Mouse (Mus musculus): Measurements from ENCODE around the gene Tnrc6a. TPM values are rescaled to one million over a fixed set of nuclear protein-coding genes. Genes with fewer than 3 reads are reported as not detected.
A peak's percentile ranks its signal among the peaks of the same experiment; 100 is the strongest.
"Not testable (repeated sequence)": the region's sequence is repeated elsewhere in the genome, so short reads cannot be mapped to it uniquely, and the experiment has no call there.

Tnrc6a gene
- 10 to 100 TPM; 15.5 to 22.5 TPM for total RNA-seq (2021)
- long read RNA-seq, experiment 1, partial matches to known transcripts: 3 of 3 reads
- long read RNA-seq, experiment 1, other reads (novel, unspliced or antisense): 0 of 3 reads
- long read RNA-seq, experiment 2, partial matches to known transcripts: 5 of 6 reads
- long read RNA-seq, experiment 2, other reads (novel, unspliced or antisense): 1 of 6 reads

DNA sequence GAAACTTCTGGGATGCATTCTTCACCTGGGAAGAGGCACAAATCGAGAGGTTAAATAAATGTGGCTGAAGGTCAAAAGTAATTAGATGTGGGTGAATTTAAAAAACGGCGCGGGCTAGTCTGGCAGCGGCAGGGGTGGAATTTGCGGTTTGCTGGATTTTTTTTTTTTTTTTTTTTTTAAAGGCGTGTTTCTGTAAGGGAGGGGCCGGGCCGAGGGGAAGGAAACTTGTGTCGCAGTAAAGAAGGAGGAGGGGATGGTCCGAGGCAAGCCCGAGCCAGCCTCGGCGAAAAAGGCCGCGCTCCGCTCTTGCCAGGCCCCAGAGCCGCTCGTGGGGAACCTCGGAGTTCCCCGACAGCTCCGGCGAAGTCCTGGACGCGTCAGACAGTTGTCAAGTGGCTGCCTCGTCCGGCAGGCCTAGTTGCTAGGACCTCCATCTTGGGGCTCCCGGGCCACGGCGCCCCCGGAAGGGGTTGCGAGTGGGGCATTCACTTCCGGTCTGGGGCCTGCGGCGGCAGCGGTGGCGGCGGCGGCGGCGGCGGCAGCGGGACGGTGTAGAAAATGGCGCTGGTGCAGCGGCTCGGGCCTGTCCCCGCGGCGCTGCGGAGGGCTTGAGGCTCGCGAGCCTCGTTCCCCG lies at the start of gene Tnrc6a:
TSS of gene Tnrc6a (plus strand) at position 221 of the 634 bp plus-strand sequence.
- intact Hi-C loops (cut with DNase I): no loop called here
- DNase-seq: peak; percentile 91 to 96

DNA sequence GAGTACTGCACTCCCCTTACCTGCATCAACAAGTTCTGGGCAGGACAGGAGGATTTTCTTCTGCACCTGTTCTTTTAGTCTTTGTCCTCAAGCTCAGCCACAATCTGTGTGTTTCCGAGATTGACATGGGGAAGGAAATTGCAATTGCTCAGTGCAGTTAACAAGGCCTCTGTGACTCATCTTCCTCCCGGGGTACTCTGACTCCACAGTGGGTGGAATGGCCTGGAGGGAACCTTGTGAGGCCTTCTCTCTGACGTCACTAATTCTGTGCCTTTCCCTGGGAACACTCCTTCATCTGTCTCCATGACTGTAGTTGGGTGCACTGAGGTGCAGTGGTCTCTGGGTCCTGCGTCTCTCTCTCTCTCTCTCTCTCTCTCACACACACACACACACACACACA lies 41.4 kb upstream of the Tnrc6a start:
- DNase-seq: no peak
- intact Hi-C loops (cut with DNase I): no loop called here

DNA sequence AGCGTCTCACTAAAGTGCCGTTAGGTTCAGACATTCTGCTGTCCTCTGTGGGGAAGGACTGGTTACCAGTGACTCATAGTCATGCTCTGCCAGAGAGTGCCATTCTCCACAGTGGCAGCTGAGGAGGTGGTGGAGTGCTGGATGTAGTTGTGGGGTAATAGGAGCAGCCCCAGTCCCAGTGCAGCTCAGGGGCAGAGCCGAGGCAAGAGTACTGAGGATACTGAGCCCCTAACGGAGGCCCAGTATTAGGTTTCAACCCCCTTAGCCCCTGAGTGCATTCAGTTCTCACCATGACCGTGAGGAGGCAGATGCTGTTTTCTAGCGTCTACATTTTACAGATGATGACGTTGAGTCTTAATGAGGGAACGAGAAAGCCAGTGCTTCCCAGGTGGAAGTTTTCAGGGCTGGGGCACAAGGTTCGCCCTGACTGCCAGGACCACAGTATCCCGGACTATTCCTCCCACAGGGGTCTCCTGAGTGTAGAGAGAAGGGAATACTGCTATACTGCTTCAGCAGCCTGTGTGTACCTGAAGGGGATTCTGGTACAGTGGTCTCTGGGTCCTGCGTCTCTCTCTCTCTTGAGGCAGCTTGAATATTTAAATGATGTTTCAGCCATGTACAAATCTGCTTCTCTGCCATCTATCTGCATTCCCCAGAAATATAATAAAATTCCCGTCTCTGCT lies 40.1 kb upstream of the Tnrc6a start:
- no peak for DNase-seq
- intact Hi-C loops (cut with DNase I): no loop called here

DNA sequence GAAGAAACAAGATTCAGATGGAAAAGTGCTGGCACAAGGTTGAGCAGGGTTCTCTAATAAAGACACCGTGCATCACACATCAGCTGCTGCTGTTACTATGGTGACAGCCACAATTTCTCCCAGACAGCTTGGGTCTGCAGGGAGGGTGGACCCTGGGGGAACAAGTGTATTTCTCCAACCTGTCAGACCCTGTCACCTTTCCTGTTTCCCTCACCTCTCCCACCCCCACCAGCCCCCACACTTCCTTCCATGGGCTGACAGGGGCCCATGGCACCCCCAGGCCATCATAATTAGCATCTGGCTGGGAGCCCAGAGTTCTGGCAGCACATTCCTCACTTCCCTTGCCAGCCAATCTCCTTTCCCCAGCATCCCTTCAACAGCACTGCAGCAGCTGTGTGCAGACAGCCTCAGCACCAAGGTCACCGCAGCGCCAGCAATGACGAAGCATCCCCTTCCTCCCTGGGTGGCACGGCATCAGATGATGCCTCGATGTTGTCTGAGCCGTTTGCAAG lies 39.4 kb upstream of the Tnrc6a start:
- no peak for DNase-seq
- intact Hi-C loops (cut with DNase I): no loop called here

DNA sequence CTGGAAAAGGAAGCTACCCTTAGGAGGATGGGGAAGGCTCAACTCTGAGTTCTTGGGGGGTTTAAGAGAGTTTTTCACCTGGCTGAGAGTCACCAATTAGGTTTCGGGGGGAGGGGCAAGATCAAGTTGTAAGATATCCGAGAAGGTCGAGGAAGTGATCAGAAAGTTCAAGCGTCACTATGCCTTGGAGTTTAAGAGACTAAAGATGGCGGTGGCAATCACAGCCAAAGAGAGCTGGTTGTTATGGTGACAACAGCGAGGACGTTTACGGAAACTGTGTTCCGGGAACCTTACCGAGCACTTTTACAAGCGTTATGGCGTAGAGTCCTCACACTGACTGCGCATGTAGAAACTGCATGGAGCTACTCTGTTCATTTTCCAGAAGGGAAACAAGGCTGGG lies 39.0 kb upstream of the Tnrc6a start:
- no peak for DNase-seq
- intact Hi-C loops (cut with DNase I): no loop called here

DNA sequence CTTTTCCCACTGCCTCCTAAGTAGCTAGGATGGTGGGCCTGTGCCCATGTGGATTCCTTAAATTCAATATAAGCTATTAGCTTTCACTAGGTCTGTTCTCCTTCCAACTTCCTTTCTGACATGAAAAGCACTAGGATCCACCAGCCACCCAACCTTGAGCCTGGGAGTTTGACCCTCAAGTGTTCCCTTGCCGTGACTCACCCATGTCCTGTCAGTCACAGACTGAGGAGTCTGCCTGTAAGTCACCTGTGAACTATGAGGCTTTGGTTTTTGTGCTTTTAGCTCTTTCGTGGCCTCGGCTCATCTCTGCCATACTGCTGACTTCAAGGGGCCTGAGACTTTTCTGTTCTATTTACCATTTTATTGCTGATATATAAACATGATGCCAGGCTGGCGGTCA lies 34.8 kb upstream of the Tnrc6a start:
- intact Hi-C loops (cut with DNase I): no loop called here
- no peak for DNase-seq

DNA sequence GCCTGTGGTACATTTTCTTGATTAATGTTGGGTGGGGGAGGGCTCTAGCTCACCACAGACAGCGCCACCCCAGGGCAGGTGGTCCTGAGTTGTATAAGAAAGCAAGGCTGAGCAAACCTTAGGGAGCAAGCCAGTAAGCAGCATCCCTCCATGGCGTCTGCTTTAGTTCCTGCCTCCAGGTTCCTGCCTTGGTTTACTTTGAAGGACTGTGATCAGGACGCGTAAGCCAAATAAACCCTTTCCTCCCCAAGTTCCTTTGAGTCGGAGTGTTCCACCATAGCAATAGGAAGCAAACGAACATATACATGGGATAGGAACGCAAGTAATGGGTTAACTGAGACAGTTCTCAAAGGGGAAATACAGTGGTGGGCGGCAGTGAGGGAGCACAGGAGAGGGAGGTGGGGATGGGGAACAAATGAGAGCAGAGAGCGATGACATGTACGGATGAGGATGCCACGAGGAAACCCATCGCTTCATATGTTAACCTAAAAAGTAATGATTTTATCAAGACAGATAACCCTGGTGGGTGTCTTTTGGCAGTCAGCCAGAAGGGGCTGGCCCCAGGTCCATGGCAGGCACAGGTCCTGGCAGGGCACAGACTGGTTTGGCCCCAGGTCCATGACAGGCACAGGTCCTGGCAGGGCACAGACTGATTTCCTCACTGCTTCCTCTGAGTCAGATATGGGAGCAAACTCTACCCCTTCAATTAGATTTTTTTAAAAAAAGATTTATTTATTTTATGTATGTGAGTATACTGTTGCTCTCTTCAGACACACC lies 27.2 kb upstream of the Tnrc6a start:
- no peak for DNase-seq
- intact Hi-C loops (cut with DNase I): no loop called here

DNA sequence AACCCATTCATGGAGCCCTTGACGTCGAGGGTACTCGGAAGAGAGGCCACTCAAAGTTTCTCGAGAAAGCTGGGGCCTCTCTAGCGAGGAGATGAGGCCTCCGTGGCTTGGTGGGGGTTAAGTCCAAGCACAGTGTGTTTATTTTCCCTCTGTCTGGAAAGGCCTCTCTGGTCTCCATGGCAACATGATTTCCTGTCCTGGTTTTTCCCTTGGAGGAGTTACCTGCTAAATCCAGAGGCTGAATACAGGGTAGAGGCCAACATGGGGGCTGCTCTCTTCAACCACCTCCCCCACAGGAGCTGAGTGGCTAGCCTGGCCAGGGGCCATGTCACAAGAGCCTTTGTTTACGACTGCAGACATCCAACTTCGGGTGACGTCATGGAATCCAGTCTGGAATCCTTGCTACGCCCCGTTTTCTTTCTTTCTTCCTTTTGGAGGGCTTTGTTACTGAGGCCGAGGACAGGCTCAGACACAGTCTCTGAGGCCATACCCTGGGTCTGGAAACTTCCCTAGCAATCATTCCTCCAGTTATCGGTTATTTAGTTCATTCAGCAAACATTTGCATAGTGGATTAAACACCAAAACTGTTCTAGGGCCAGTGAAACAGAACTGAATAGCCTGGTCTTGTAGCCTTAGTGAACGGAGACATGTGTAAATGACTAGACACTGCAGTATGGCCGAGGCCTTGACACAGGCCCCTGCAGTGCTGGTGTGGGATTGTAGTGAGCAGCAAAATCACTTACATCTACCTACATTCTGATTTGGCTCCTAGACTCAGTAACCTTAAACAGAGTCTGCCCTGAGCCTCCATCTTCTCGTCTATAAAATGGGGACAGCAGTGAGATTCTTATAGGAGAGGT lies 25.6 kb upstream of the Tnrc6a start:
- intact Hi-C loops (cut with DNase I): no loop called here
- peak; percentile 71 to 73 for DNase-seq

DNA sequence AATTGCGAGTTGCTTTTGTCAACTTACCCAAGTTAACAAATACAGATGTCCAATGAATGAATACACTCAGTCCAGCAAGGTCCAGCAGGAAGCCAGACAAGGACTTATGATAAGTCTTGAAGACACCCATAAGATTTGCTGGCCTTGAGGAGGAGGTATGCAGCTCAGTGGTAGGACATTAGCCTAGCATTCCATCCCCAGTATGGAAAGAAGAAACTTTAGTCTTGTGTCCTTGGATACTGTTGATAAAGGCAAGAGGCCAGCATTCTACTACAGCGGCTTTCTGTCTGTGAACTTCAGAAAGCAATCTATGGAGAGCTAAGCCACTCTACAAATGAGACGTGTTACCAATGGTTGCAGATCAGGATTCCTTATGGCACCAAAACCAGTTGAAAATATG lies 22.4 kb upstream of the Tnrc6a start:
- DNase-seq: no peak
- intact Hi-C loops (cut with DNase I): no loop called here

DNA sequence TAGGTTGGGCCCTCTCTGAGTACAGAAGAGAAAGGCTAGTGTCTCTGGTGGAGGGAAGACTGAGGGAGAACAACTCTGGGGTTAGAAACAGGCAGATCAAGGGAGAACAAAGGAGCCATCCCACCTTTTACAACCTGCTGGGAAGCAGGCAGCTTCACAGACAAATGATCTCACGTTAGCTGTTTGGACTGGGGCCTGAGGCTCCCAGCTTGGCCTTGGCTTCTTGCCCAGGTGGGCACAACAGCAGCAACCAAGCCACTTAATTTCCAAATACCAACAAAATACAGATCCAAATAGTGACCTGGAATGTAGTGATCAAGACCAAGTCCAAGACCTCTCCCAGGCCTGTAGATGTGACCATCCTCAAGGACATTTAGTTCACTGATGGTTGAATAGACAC lies 18.3 kb upstream of the Tnrc6a start:
- DNase-seq; intact Hi-C loops (cut with DNase I): not testable (repeated sequence)

DNA sequence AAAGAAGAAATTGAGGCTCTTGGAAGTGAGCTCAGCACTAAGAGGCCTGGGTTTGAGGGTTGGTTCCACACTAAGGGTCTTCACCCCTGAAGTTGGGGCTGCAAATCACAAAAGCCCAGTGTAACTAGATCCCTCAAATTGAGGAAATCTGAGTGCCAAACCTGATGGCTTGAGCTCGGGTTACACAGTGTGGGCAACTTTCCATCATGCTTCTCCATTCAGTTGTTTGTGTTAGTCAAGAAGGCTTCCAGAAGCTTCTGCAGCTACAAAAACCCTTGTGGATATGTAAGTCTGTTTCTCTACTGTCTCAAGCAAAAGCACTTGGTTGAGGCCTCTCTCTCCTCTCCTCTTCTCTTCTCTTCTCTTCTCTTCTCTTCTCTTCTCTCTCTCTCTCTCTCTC lies 17.8 kb upstream of the Tnrc6a start:
- no peak for DNase-seq
- intact Hi-C loops (cut with DNase I): no loop called here

DNA sequence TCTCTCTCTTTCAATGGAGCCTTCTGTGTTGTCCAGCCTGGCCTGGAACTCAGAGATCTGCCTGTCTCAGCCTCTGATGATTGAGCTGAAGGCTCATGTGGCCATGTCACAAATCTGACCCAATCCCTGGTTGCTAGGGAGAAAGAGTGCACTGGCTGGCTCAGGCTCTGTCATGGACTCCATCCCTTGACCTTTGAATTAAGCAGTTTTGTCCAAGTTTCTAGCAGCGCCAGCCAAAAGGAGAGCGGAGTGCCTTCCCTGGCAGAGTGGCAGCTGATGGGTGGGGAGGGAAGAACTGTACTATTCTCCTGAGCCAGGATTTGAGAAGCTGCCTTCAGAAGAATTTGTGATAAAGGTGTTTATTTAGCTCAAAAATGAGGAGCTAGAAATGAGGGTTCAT lies 17.4 kb upstream of the Tnrc6a start:
- intact Hi-C loops (cut with DNase I): no loop called here
- no peak for DNase-seq

DNA sequence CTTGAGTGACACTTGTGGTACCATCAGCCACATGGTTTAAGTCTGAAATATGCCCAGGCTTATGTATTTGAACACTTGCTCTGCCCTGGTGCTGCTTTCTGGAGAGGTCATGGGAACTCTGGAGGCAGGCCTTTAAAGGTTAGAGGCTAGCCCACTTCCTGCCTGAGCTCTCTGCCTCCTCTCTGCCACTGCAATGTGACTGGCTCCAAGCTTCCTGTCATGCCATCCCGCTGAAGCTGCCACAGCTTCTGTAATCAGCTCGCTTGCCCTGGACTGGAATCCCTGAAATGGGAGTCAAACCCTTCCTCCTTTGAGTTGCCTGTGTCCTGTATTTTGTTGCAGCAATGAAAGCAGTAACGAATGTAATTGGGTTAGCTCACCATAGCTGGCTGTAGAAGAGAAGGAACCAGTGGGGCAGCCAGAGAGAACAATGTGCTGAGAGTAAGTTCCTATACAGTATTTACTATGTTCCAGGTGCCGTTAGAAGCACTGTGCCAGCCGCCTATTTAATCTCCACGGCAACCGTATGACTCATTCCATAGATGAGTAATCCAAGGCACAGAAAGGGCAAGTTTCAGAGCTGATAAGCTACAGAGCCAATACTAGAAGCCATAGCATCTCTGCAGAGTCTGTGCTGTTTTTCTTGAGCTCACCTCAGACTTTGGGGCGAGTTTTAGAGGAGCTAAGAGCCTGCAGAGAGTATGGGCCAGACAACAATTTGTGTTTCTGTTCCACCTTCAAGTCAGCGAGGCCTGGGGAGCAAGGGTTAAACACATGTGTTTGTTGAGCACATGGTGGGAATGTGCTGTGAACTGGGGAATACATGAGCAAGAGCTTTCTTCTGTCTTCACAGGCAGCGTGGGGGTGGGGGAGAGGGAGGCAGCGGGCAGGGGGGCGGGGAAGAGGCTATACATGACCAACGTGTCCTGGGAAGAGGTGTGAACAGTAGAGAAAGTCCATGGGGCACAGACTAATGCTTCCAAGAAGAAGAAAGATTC lies 15.3 kb upstream of the Tnrc6a start:
- no peak for DNase-seq
- intact Hi-C loops (cut with DNase I): loop anchor here (2.0 kb wide), 1 partner anchor 72 kb away; no protein-coding TSS in a partner anchor

DNA sequence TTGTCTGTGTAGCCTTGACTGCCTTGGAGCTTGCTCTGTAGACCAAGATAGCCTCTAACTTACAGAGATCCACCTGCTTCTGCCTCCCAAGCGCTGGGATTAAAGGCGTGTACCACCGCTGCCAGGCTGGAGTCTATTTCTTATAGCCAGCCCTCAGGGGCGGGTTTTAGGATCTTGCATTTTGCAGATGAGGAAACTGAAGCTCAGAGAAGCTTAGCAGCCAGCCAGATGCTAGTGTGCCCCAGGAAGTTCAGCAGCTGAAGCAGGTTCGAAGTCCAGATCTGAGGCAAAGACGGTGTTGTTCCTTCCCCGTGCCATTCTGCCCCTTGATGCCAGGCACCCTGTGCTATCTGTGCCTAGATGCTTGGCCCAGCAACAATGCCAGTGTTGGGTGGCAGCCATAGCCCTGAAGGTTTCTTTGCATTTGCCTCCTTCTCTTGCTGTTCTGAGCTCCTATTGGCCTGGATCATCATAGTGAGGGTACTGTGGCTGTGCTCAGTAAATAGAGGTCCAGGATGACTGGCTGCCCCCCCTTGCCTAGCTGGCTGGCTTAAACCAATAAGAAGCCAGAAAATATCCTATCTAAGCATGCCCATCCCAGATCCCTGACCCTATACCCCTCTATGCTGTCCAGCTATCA lies 14.2 kb upstream of the Tnrc6a start:
- no peak for DNase-seq
- intact Hi-C loops (cut with DNase I): loop anchor here (2.0 kb wide), 1 partner anchor 73 kb away; no protein-coding TSS in a partner anchor

DNA sequence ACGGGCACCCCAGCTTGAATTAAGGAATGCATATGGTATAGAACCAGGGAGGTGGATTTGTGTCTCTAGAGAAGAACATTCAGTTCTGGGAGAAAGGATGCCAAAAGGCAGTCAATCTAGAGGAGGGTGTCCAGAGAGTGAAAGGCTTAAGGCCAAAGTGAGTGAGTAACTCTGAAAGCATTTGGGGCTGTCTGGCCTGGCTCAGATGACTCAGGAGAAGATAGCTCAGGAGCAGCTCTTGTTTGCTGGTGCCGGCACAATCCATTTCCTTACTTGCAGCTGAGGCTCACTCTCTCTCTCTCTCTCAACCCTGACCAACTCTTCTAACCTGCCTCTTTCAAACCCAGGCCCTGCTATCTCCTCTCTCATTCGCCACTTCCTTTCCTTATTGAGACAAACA lies 13.6 kb upstream of the Tnrc6a start:
- peak in 1 of 2 experiments; percentile 21 for DNase-seq
- intact Hi-C loops (cut with DNase I): no loop called here

DNA sequence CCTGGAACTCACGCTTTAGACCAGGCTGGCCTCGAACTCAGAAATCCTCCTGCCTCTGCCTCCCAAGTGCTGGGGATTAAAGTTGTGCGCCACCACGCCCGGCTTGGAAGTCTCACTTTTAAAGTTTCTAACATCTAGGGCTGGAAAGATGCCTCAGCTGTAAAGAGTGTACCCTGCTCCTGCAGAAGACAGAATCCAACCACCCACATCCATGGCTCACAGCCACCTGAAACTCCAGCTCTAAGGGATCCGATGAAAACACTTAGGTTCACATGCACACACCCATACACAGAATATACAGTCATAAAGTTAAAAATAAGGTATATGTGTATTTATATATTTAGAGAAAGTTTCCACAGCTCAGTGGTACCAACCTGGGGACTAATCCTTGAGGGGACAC lies 10.1 kb upstream of the Tnrc6a start:
- no peak for DNase-seq
- intact Hi-C loops (cut with DNase I): no loop called here

DNA sequence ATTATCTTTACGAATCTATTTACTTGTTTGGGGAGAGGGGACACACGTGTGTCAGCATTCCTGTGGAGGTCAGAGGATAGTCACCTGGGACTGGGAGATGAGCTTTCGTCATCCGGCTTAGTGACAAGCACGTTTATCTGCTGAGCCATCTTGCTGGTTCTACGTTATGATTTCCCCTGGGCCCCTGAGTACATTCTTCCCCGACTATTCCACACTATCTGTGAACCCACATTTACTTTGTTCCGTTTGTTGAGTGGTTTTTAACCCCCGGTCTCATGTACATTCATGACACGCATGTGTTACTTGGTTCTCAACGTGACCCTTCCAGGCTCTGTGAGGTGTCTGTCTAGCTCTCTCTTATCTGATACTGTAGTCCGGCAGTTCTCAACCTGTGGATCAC lies 6.9 kb upstream of the Tnrc6a start:
- intact Hi-C loops (cut with DNase I): no loop called here
- DNase-seq: no peak

DNA sequence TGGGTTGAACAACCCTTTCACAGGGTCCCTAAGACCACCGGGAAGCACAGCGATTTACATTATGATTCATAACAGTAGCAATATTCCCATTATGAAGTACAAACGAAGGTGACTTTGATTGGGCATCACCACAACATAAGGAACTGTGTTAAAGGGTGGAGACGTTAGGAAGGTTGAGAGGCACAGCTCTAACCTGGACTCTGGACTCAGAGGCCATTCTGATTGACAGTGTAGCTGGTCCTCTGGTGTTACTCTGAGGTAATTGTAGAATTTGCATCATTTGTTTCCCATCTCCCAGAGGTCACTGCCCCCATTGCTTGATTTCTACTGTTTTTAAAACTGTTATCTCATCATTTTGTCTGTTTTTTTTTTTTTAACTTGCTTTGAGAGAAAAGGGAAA lies 6.5 kb upstream of the Tnrc6a start:
- no peak for DNase-seq
- intact Hi-C loops (cut with DNase I): no loop called here
